Mouse (Mus musculus): ENCODE data around the gene Hebp1.

DNA sequence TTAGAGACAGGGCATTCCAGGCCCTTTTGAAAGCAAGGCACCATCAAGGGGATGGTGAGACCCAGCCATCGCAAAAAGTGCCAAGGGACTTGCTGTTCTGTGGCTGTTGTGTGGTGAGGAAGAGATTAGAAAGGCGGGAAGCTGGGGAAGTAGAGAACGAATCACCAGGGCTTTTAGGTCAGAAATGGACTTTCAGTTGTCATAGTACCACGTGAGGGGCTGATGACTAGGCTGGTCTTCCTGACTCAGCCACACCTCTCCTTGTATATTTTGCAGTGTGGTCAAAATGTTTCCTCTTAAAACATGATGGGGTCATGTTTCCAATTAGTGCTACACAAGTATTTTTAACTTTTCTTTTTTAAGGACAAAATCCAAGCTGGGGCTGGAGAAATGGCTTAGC lies 62.1 kb downstream of the Hebp1 start:
- TF ChIP-seq CTCF (IDR thresholded peaks at IDR 0.05; ENCODE audit: low read depth, low read length) (no peak), POLR2A (IDR thresholded peaks at IDR 0.05; ENCODE audit: extremely low read depth, insufficient read depth, low read length) (no peak)
